Mouse (Mus musculus) CH12F3 (cell line): ENCODE measurements around the gene Etv5.
"Not testable (repeated sequence)": the region's sequence is repeated elsewhere in the genome, so short reads cannot be mapped to it uniquely, and the experiment has no call there.

Experiments used
- in situ Hi-C: fragments of 300-500 bp; cut with MboI; formaldehyde crosslinking; loops from 2 replicates; pipeline ENCODE4 v1.14.3; 2020; ENCODE audit warnings: low sequenced_read_pairs

Gene Etv5

GRCm38 (mm10) chr16:22398354-22398753 is 41.2 kb downstream of the Etv5 start:
- in situ Hi-C loops = no loop called here

DNA sequence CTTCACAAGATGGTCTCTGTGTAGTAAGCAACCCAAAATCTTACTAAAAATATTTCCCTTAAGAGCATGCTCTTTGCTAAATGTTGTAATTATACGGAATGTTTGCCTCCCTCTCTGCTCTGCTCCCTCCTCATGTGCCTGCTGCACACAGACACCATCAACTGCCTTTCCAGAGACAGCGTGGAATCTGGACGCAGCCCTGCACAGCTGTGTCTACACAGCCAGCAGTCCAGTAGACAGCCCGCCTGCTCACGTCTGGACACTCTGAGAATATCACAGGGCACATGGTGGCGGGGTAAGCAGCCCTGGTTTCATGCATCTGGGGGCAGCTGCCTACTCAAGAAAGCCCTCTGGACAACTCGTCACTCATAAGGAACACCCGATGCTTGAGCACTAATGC is 43.1 kb downstream of the Etv5 start:
- in situ Hi-C loops = no loop called here

DNA sequence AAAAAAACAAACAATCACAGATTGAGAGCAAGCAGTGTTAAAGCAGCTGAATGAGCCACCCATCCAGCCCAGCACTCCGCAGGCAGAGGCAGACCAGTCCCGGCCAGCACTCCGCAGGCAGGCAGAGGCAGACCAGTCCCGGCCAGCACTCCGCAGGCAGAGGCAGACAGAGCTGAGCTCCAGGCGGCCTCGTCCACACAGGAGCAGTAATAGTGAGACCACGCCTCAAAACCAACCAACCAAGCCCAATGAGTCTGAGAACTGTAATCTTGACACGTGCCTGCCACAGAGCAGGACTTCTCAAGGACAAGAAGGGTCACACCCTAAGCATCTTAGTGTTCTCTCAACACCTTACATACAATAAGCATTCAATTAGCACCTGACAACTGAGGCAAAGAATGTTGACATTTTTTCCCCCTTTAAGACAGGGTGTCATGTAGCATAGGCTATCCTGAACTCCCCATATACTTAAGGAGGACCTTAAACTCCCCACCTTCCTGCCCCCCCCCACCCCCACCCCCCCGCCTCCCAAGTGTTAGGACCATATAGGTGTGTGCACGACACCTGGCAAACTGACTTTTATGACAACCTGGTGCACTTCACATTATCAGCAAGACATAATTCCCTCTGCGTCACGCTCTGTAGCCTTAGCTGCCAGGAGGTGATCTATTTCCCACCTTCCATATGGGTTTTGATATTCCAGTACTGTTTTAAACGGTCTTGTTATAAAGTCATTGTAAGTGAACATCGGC is 44.2 kb downstream of the Etv5 start:
- in situ Hi-C loops = no loop called here

DNA sequence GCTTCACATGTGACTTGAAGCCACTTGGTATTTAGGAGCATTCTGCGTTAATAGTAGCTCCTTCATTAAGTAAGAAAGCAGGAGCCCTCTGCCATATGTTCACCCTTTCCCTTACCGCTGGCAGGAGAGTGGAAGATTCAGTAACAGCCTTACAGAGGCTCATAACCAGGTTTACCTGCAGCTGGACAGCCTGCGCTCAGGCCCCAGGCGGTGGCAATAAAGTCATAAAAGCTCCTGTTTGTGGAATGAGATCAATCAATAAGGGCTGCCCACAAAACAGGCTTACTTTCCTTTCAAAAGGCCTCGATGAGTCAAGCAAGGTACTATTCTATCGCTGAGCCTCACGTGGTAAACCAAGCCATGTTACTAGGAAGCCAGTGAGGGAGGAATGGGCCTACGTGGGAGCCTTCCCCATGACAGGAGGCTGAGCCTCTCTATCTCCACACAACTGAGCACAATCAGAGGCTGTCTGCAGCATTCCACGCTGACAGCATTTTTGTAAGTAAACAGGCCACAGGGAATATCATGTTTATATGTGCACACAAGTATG is 49.1 kb downstream of the Etv5 start:
- in situ Hi-C loops = no loop called here

- in situ Hi-C loops = no loop called here
Measured at GRCm38 (mm10) chr16:22389146-22389911, 50.2 kb downstream of the Etv5 start.

- in situ Hi-C loops = no loop called here
Measured at GRCm38 (mm10) chr16:22387731-22388130, 51.8 kb downstream of the Etv5 start.

- in situ Hi-C loops = not testable (repeated sequence)
Measured at GRCm38 (mm10) chr16:22382018-22382417, 57.5 kb downstream of the Etv5 start.

GRCm38 (mm10) chr16:22380981-22381380 is 58.5 kb downstream of the Etv5 start:
- in situ Hi-C loops = no loop called here

GRCm38 (mm10) chr16:22379986-22380385 is 59.5 kb downstream of the Etv5 start:
- in situ Hi-C loops = no loop called here

DNA sequence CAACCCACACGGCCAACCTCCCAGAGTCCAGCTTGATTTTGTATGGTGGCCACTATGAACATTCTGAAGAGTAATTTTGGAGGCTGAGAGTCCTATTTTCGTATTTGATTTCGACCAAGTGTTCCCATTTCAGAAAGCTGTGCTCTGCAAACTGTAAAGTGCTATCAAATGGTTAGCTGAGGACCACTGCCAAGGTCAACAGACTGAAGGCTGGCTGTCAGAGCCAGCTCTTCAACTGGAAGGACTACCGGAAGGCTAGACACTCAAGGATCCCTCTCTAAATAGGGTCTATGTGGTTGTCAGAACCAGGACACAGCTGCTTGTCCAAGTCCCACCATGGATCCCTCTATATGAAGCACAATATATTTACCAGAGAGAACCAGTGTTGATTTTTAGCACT is 60.2 kb downstream of the Etv5 start:
- in situ Hi-C loops = no loop called here

DNA sequence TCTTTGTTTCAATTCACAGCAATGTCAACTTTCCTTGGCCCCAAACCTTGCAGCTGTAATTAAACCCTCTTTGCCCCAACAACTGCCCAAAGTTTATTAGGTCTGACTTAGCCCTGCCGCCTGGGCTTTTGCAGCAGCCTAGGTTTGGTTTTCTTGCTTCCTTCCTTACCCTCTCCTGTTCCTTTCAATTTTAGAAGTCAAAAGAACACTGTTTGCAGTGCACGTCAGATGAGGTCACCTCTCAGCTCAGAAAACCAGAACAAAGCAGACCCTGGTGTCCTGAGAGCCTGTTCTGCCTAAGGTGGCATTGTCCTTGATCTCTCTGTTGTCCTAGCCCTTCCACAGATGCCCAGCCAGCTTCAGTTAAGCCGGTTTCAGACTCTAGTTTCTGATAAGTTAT is 61.8 kb downstream of the Etv5 start:
- in situ Hi-C loops = no loop called here

DNA sequence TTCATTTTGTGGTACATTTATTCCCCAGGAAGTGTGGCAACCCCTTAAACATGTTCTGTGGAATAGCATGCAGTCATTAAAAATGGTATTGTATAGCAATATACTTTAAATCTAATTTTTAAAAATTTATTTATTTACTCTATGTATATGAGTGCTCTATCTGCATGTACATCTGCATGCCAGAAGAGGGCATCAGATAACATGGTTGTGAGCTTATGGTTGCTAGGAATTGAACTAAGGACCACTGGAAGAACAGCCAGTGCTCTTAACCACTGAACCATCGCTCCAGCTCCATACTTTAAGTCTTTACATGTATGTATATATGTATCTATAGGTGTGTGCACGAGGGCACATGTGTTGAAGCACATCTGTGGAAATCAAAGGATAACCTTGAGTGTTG is 64.6 kb downstream of the Etv5 start:
- in situ Hi-C loops = no loop called here

GRCm38 (mm10) chr16:22372701-22373124 is 66.8 kb downstream of the Etv5 start:
- in situ Hi-C loops = no loop called here

DNA sequence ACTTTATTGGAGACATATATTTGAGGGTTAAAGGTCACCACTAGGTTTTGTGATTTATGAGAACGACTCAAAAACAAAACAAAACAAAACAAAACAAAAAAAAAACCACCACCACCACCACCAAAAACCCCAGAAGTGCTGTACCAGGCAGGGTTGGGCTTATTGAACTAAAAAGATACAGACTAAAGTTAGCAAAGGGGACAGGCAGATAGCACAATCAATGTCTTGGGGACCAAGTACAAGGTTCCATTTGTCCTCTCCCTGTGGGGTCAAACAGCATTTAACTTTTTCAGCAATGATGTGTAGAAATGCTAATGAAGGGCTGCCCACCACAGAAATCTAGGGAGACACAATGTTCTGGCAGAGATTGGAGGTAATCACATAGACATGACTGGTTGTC is 67.3 kb downstream of the Etv5 start:
- in situ Hi-C loops = no loop called here

- in situ Hi-C loops = no loop called here
Measured at GRCm38 (mm10) chr16:22367099-22367498, 72.4 kb downstream of the Etv5 start.

GRCm38 (mm10) chr16:22366040-22366439 is 73.5 kb downstream of the Etv5 start:
- in situ Hi-C loops = no loop called here

- in situ Hi-C loops = no loop called here
Measured at GRCm38 (mm10) chr16:22365596-22365995, 73.9 kb downstream of the Etv5 start.

DNA sequence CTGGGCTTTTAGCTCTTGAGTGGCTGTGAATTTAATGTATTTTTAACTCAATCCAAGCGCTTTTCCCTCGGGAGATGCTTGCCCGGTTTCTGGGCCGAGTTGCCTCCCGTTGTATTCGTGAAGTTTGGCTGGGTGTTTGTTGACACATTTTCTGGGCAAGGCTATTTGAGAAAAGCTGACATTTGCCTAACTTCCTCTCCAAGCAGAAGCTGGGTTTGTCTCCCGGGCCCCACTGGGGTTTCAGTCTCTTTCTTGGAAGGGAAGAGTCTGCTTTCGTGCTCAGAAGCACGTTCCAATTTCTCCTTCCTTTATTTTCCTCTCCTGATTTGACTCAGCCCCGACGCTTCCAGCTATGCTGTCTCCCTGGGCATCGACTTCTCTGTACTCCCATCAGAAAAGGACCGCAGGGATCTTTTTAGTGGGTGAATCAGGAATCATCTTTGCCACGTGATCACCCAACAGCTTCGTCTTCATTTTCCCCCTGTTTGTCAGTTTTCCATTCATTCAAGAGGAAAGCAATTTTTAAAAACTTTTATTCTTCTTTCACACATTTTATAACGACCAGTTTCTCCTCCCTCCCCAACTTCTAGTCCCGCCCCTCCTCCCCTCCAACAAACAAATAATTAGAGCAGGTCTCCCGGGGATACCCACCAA is 80.7 kb downstream of the Etv5 start:
- in situ Hi-C loops = no loop called here

DNA sequence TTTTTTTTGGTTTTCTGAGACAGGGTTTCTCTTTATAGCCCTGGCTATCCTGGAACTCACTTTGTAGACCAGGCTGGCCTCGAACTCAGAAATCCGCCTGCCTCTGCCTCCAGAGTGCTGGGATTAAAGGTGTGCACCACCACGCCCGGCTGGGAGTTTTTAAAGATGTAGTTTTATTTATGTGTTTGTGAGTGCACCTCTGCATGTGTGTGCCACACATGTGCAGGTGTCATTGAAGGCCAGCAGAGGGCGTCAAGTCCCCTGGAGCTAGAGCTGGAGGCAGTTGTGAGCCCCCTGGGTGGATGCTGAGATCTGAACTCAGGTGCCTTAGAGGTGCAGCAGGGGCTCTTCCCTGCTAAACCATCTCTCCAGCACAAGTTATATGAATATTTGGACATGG is 85.3 kb downstream of the Etv5 start:
- in situ Hi-C loops = not testable (repeated sequence)

DNA sequence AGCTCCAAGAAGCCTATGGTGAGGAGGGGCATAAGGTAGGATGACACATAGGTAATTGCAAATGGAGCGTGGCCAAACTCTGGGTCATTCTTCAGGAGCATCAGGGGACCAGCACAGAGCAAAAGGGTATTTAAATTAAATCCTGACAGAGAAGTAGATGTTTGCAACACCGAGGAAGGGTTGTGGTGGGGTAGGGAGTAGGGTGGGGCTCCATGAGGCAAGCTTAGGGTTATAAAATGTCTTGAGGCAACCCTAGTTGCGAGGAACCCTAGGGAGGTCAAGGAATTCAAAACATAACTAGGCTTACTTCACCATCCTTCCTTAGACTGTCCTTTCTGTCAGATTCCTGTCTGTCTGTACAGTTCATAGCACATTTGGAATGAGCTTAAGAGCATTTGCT is 85.9 kb downstream of the Etv5 start:
- in situ Hi-C loops = no loop called here

- in situ Hi-C loops = no loop called here
Measured at GRCm38 (mm10) chr16:22351194-22351593, 88.3 kb downstream of the Etv5 start.

- in situ Hi-C loops = no loop called here
Measured at GRCm38 (mm10) chr16:22349798-22350197, 89.7 kb downstream of the Etv5 start.
